Mouse (Mus musculus): ENCODE measurements around the gene Reg1.
"Not testable (repeated sequence)": the region's sequence is repeated elsewhere in the genome, so short reads cannot be mapped to it uniquely, and the experiment has no call there.

The Reg1 gene

GRCm38 (mm10) chr6:78422411-78422810 lies at the start of gene Reg1:
Gene Reg1 (plus strand): TSS chr6:78422711.
- not testable (repeated sequence) for H3K4me1 ChIP-seq (replicated peaks; ENCODE audit: low read depth, low read length); H3K4me3 ChIP-seq (replicated peaks; ENCODE audit: low read length); H3K9me3 ChIP-seq (ENCODE audit: low read length); H3K36me3 ChIP-seq (ENCODE audit: insufficient read depth, low read length); H3K27me3 ChIP-seq (ENCODE audit: insufficient read depth, low read length)

GRCm38 (mm10) chr6:78378765-78379164 lies 43.7 kb upstream of the Reg1 start, which contains the start of gene Reg3d:
Gene Reg3d (minus strand): TSS chr6:78378865.
- no peak for TF ChIP-seq POU5F1 (IDR thresholded peaks at IDR 0.05; ENCODE audit: borderline replicate concordance, low read length)
- no peak for TF ChIP-seq NANOG (IDR thresholded peaks at IDR 0.05; ENCODE audit: borderline replicate concordance, low read length)
- TF ChIP-seq CTCF (conservative IDR thresholded peaks at IDR 0.05; ENCODE audit: low read length): no peak
- H3K27me3 ChIP-seq (ENCODE audit: insufficient read depth, low read length): no peaks in the 10 kb centered on the region
- H3K4me1 ChIP-seq (replicated peaks; ENCODE audit: low read depth, low read length): no peaks in the 10 kb centered on the region
- H3K9me3 ChIP-seq (ENCODE audit: low read length): no peaks in the 10 kb centered on the region
- H3K36me3 ChIP-seq (ENCODE audit: insufficient read depth, low read length): no peaks in the 10 kb centered on the region
- H3K4me3 ChIP-seq (replicated peaks; ENCODE audit: low read length): no peak within 1 kb of the TSS

GRCm38 (mm10) chr6:78380409-78380808 lies 42.1 kb upstream of the Reg1 start, which contains the start of gene Reg3a:
Gene Reg3a (plus strand): TSS chr6:78380709.
- Histone ChIP-seq H3K27me3 (ENCODE audit: insufficient read depth, low read length) (no peaks in the 10 kb centered on the region), H3K4me1 (replicated peaks; ENCODE audit: low read depth, low read length) (no peaks in the 10 kb centered on the region), H3K9me3 (ENCODE audit: low read length) (no peaks in the 10 kb centered on the region), H3K4me3 (replicated peaks; ENCODE audit: low read length) (no peak within 1 kb of the TSS), H3K36me3 (ENCODE audit: insufficient read depth, low read length) (no peaks in the 10 kb centered on the region)
- TF ChIP-seq POU5F1 (IDR thresholded peaks at IDR 0.05; ENCODE audit: borderline replicate concordance, low read length) (no peak), CTCF (conservative IDR thresholded peaks at IDR 0.05; ENCODE audit: low read length) (no peak), NANOG (IDR thresholded peaks at IDR 0.05; ENCODE audit: borderline replicate concordance, low read length) (no peak)

GRCm38 (mm10) chr6:78385609-78386008 lies 36.9 kb upstream of the Reg1 start:
- Histone ChIP-seq H3K36me3 (ENCODE audit: insufficient read depth, low read length) (no peaks in the 10 kb centered on the region), H3K4me1 (replicated peaks; ENCODE audit: low read depth, low read length) (no peaks in the 10 kb centered on the region), H3K9me3 (ENCODE audit: low read length) (no peaks in the 10 kb centered on the region), H3K4me3 (replicated peaks; ENCODE audit: low read length) (no peak overlapping the region), H3K27me3 (ENCODE audit: insufficient read depth, low read length) (no peaks in the 10 kb centered on the region)
- TF ChIP-seq NANOG (IDR thresholded peaks at IDR 0.05; ENCODE audit: borderline replicate concordance, low read length) (no peak), CTCF (conservative IDR thresholded peaks at IDR 0.05; ENCODE audit: low read length) (no peak), POU5F1 (IDR thresholded peaks at IDR 0.05; ENCODE audit: borderline replicate concordance, low read length) (no peak)

- not testable (repeated sequence) for H3K36me3 ChIP-seq (ENCODE audit: insufficient read depth, low read length); H3K27me3 ChIP-seq (ENCODE audit: insufficient read depth, low read length); H3K9me3 ChIP-seq (ENCODE audit: low read length); H3K4me3 ChIP-seq (replicated peaks; ENCODE audit: low read length); H3K4me1 ChIP-seq (replicated peaks; ENCODE audit: low read depth, low read length)
Measured at GRCm38 (mm10) chr6:78395323-78395722, 27.2 kb upstream of the Reg1 start, which contains the start of gene Reg2. Gene Reg2 (plus strand): TSS chr6:78395623.

- no peak overlapping the region for H3K4me3 ChIP-seq (replicated peaks; ENCODE audit: low read length)
- TF ChIP-seq CTCF (conservative IDR thresholded peaks at IDR 0.05; ENCODE audit: low read length): no peak
- peaks cover 5% of the 10 kb centered on the region; the same call in 1 of the 2 replicates for H3K9me3 ChIP-seq (ENCODE audit: low read length)
- H3K27me3 ChIP-seq (ENCODE audit: insufficient read depth, low read length): no peaks in the 10 kb centered on the region
- no peaks in the 10 kb centered on the region for H3K36me3 ChIP-seq (ENCODE audit: insufficient read depth, low read length)
- H3K4me1 ChIP-seq (replicated peaks; ENCODE audit: low read depth, low read length): no peaks in the 10 kb centered on the region
Measured at GRCm38 (mm10) chr6:78425497-78425896, 3.0 kb downstream of the Reg1 start.

- H3K4me1 ChIP-seq (replicated peaks; ENCODE audit: low read depth, low read length): no peaks in the 10 kb centered on the region
- TF ChIP-seq NANOG (IDR thresholded peaks at IDR 0.05; ENCODE audit: borderline replicate concordance, low read length): no peak
- no peak for TF ChIP-seq POU5F1 (IDR thresholded peaks at IDR 0.05; ENCODE audit: borderline replicate concordance, low read length)
- TF ChIP-seq CTCF (conservative IDR thresholded peaks at IDR 0.05; ENCODE audit: low read length): no peak
Measured at GRCm38 (mm10) chr6:78447202-78447601, 24.7 kb downstream of the Reg1 start.

GRCm38 (mm10) chr6:78448409-78448808 lies 25.9 kb downstream of the Reg1 start:
- Histone ChIP-seq H3K9me3 (ENCODE audit: low read length) (no peaks in the 10 kb centered on the region), H3K4me1 (replicated peaks; ENCODE audit: low read depth, low read length) (no peaks in the 10 kb centered on the region), H3K27me3 (ENCODE audit: insufficient read depth, low read length) (no peaks in the 10 kb centered on the region), H3K36me3 (ENCODE audit: insufficient read depth, low read length) (no peaks in the 10 kb centered on the region), H3K4me3 (replicated peaks; ENCODE audit: low read length) (no peak overlapping the region)
- TF ChIP-seq POU5F1 (IDR thresholded peaks at IDR 0.05; ENCODE audit: borderline replicate concordance, low read length) (no peak), NANOG (IDR thresholded peaks at IDR 0.05; ENCODE audit: borderline replicate concordance, low read length) (peak; percentile 52; the same call in 1 of the 2 replicates)

More at GRCm38 (mm10) chr6:78447202-78447601, 24.7 kb downstream of the Reg1 start:
- Histone ChIP-seq H3K4me3 (replicated peaks; ENCODE audit: low read length) (no peak overlapping the region), H3K36me3 (ENCODE audit: insufficient read depth, low read length) (no peaks in the 10 kb centered on the region), H3K9me3 (ENCODE audit: low read length) (0 out of 2 replicates have a peak, but pooled peaks cover 8% of the 10 kb centered on the region), H3K27me3 (ENCODE audit: insufficient read depth, low read length) (no peaks in the 10 kb centered on the region)

- Histone ChIP-seq H3K4me1 (replicated peaks; ENCODE audit: low read depth, low read length) (no peaks in the 10 kb centered on the region), H3K9me3 (ENCODE audit: low read length) (no peaks in the 10 kb centered on the region), H3K4me3 (replicated peaks; ENCODE audit: low read length) (no peak overlapping the region), H3K27me3 (ENCODE audit: insufficient read depth, low read length) (no peaks in the 10 kb centered on the region), H3K36me3 (ENCODE audit: insufficient read depth, low read length) (no peaks in the 10 kb centered on the region)
- TF ChIP-seq NANOG (IDR thresholded peaks at IDR 0.05; ENCODE audit: borderline replicate concordance, low read length) (no peak), POU5F1 (IDR thresholded peaks at IDR 0.05; ENCODE audit: borderline replicate concordance, low read length) (no peak), CTCF (conservative IDR thresholded peaks at IDR 0.05; ENCODE audit: low read length) (no peak)
Measured at GRCm38 (mm10) chr6:78452804-78453203, 30.3 kb downstream of the Reg1 start.
